Mouse (Mus musculus): ENCODE data around the gene Lgals12. TPM values are rescaled to one million over a fixed set of nuclear protein-coding genes. Genes with fewer than 3 reads are reported as not detected.

Gene Lgals12
- polyA plus RNA-seq, 1 experiment from 2014 or later: 0.07 TPM

- DNase-seq (ENCODE audit: low spot score) (no peak), ATAC-seq (replicated peaks; ENCODE audit: low FRiP score) (no peak)
- WGBS: 88% methylated on average over 5 of the region's 5 CpGs
- Histone ChIP-seq H3K27ac (ENCODE audit: low read depth, low read length) (no peak overlapping the region), H3K4me3 (ENCODE audit: low read depth, low read length) (no peak overlapping the region), H3K4me2 (ENCODE audit: low read depth, low read length, severe bottlenecking) (no peak overlapping the region), H3K4me1 (replicated peaks; ENCODE audit: control insufficient read depth, insufficient read depth, low read length) (no peaks in the 10 kb centered on the region), H3K9ac (ENCODE audit: low read length) (no peak overlapping the region), H3K9me3 (ENCODE audit: control insufficient read depth, low read length) (no peaks in the 10 kb centered on the region), H3K27me3 (ENCODE audit: control insufficient read depth, insufficient read depth, low read length) (no peaks in the 10 kb centered on the region), H3K36me3 (ENCODE audit: control insufficient read depth, insufficient read depth, low read length) (no peaks in the 10 kb centered on the region)
Observed at GRCm38 (mm10) chr19:7569650-7570049, 37.3 kb downstream of the Lgals12 start.

GRCm38 (mm10) chr19:7568364-7568763 is 38.6 kb downstream of the Lgals12 start:
- ATAC-seq (replicated peaks; ENCODE audit: low FRiP score) (no peak), DNase-seq (ENCODE audit: low spot score) (no peak)

GRCm38 (mm10) chr19:7566826-7567225 is 40.2 kb downstream of the Lgals12 start:
- no peaks in the 10 kb centered on the region for H3K9me3 ChIP-seq (ENCODE audit: control insufficient read depth, low read length)
- H3K36me3 ChIP-seq (ENCODE audit: control insufficient read depth, insufficient read depth, low read length): no peaks in the 10 kb centered on the region
- no peak overlapping the region for H3K27ac ChIP-seq (ENCODE audit: low read depth, low read length)
- no peak for ATAC-seq (replicated peaks; ENCODE audit: low FRiP score)
- WGBS: 77% methylated on average over 3 of the region's 3 CpGs
- H3K4me3 ChIP-seq (ENCODE audit: low read depth, low read length): no peak overlapping the region
- H3K27me3 ChIP-seq (ENCODE audit: control insufficient read depth, insufficient read depth, low read length): no peaks in the 10 kb centered on the region
- no peaks in the 10 kb centered on the region for H3K4me1 ChIP-seq (replicated peaks; ENCODE audit: control insufficient read depth, insufficient read depth, low read length)
- no peak overlapping the region for H3K4me2 ChIP-seq (ENCODE audit: low read depth, low read length, severe bottlenecking)
- no peak for DNase-seq (ENCODE audit: low spot score)
- H3K9ac ChIP-seq (ENCODE audit: low read length): no peak overlapping the region

More at GRCm38 (mm10) chr19:7568364-7568763, 38.6 kb downstream of the Lgals12 start:
- H3K36me3 ChIP-seq (ENCODE audit: control insufficient read depth, insufficient read depth, low read length): no peaks in the 10 kb centered on the region
- no peaks in the 10 kb centered on the region for H3K27me3 ChIP-seq (ENCODE audit: control insufficient read depth, insufficient read depth, low read length)
- no peak overlapping the region for H3K4me2 ChIP-seq (ENCODE audit: low read depth, low read length, severe bottlenecking)
- H3K27ac ChIP-seq (ENCODE audit: low read depth, low read length): no peak overlapping the region
- no peak overlapping the region for H3K4me3 ChIP-seq (ENCODE audit: low read depth, low read length)
- WGBS: 65% methylated on average over 3 of the region's 3 CpGs
- no peak overlapping the region for H3K9ac ChIP-seq (ENCODE audit: low read length)
- no peaks in the 10 kb centered on the region for H3K4me1 ChIP-seq (replicated peaks; ENCODE audit: control insufficient read depth, insufficient read depth, low read length)
- no peaks in the 10 kb centered on the region for H3K9me3 ChIP-seq (ENCODE audit: control insufficient read depth, low read length)

DNA sequence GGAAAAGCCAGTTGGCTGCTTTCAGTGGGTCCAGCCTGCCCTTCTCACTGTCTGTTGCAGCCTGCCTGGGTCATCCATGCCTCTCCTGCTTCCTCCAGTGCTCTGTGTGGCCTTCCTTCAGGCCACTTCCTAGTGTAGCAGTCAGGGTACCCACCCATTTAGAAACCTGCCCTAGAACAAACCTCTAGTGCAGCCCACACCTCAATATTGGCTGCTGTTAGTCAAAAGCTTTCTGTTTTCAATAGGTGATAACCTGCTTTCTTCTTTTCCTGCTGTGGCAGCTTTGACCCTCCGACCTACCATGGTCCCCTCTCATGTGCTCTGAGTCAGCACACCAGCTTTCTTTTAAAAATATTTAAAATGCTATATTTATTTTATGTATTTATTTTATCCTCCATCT is 42.5 kb downstream of the Lgals12 start:
- H3K4me3 ChIP-seq (ENCODE audit: low read depth, low read length): no peak overlapping the region
- H3K27me3 ChIP-seq (ENCODE audit: control insufficient read depth, insufficient read depth, low read length): no peaks in the 10 kb centered on the region
- no peaks in the 10 kb centered on the region for H3K9me3 ChIP-seq (ENCODE audit: control insufficient read depth, low read length)
- no peaks in the 10 kb centered on the region for H3K36me3 ChIP-seq (ENCODE audit: control insufficient read depth, insufficient read depth, low read length)
- H3K4me1 ChIP-seq (replicated peaks; ENCODE audit: control insufficient read depth, insufficient read depth, low read length): no peaks in the 10 kb centered on the region
- H3K9ac ChIP-seq (ENCODE audit: low read length): no peak overlapping the region
- H3K4me2 ChIP-seq (ENCODE audit: low read depth, low read length, severe bottlenecking): no peak overlapping the region
- 81% methylated on average over 1 of the region's 1 CpGs for WGBS
- no peak for DNase-seq (ENCODE audit: low spot score)
- no peak overlapping the region for H3K27ac ChIP-seq (ENCODE audit: low read depth, low read length)
- no peak for ATAC-seq (replicated peaks; ENCODE audit: low FRiP score)

GRCm38 (mm10) chr19:7563676-7564075 is 43.3 kb downstream of the Lgals12 start:
- Histone ChIP-seq H3K9me3 (ENCODE audit: control insufficient read depth, low read length) (no peaks in the 10 kb centered on the region), H3K9ac (ENCODE audit: low read length) (no peak overlapping the region), H3K27ac (ENCODE audit: low read depth, low read length) (no peak overlapping the region), H3K36me3 (ENCODE audit: control insufficient read depth, insufficient read depth, low read length) (no peaks in the 10 kb centered on the region), H3K4me1 (replicated peaks; ENCODE audit: control insufficient read depth, insufficient read depth, low read length) (no peaks in the 10 kb centered on the region), H3K4me3 (ENCODE audit: low read depth, low read length) (no peak overlapping the region), H3K4me2 (ENCODE audit: low read depth, low read length, severe bottlenecking) (no peak overlapping the region), H3K27me3 (ENCODE audit: control insufficient read depth, insufficient read depth, low read length) (no peaks in the 10 kb centered on the region)
- ATAC-seq (replicated peaks; ENCODE audit: low FRiP score): no peak
- 82% methylated on average over 2 of the region's 2 CpGs for WGBS
- no peak for DNase-seq (ENCODE audit: low spot score)

DNA sequence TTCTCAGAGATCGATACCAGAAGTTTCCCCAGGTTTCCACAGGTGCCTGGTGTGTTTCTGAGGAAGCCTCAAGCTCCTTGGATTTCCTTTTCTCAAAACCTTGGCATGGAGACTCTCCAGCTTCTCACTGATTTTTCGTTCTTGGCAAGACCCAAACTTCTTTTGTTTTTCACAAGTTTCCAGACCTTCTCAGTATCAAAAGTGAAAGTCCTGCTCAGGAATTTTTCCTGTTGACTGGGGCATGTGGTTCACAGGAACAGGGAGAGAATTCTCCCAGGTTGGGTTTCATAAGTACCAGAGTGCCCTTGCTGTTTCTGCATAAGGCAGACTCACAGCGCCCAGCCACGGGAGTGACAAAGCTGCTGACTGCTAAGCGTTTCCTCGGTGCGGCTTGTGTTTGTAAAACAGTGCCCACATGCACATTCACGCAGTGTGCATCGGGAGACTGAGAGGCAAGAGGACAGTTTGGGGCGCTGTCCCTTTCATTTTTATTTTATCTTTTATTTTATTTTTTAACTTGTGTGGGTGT is 44.3 kb downstream of the Lgals12 start:
- WGBS: 89% methylated on average over 10 of the region's 10 CpGs
- no peak overlapping the region for H3K4me3 ChIP-seq (ENCODE audit: low read depth, low read length)
- H3K27me3 ChIP-seq (ENCODE audit: control insufficient read depth, insufficient read depth, low read length): no peaks in the 10 kb centered on the region
- ATAC-seq (replicated peaks; ENCODE audit: low FRiP score) (no peak), DNase-seq (ENCODE audit: low spot score) (no peak)
- H3K27ac ChIP-seq (ENCODE audit: low read depth, low read length): no peak overlapping the region
- H3K4me1 ChIP-seq (replicated peaks; ENCODE audit: control insufficient read depth, insufficient read depth, low read length): peaks cover 2% of the 10 kb centered on the region; the same call in 1 of the 2 replicates
- H3K36me3 ChIP-seq (ENCODE audit: control insufficient read depth, insufficient read depth, low read length): no peaks in the 10 kb centered on the region
- H3K4me2 ChIP-seq (ENCODE audit: low read depth, low read length, severe bottlenecking): no peak overlapping the region
- H3K9ac ChIP-seq (ENCODE audit: low read length): no peak overlapping the region
- H3K9me3 ChIP-seq (ENCODE audit: control insufficient read depth, low read length): no peaks in the 10 kb centered on the region

GRCm38 (mm10) chr19:7561456-7561855 is 45.5 kb downstream of the Lgals12 start:
- Histone ChIP-seq H3K4me2 (ENCODE audit: low read depth, low read length, severe bottlenecking) (no peak overlapping the region), H3K27ac (ENCODE audit: low read depth, low read length) (no peak overlapping the region), H3K9me3 (ENCODE audit: control insufficient read depth, low read length) (no peaks in the 10 kb centered on the region), H3K9ac (ENCODE audit: low read length) (no peak overlapping the region), H3K27me3 (ENCODE audit: control insufficient read depth, insufficient read depth, low read length) (no peaks in the 10 kb centered on the region), H3K36me3 (ENCODE audit: control insufficient read depth, insufficient read depth, low read length) (no peaks in the 10 kb centered on the region), H3K4me3 (ENCODE audit: low read depth, low read length) (no peak overlapping the region), H3K4me1 (replicated peaks; ENCODE audit: control insufficient read depth, insufficient read depth, low read length) (peaks cover 2% of the 10 kb centered on the region; the same call in 1 of the 2 replicates)
- WGBS: 76% methylated on average over 3 of the region's 3 CpGs
- ATAC-seq (replicated peaks; ENCODE audit: low FRiP score): no peak
- DNase-seq (ENCODE audit: low spot score): no peak

- 83% methylated on average over 4 of the region's 4 CpGs for WGBS
- no peak overlapping the region for H3K27ac ChIP-seq (ENCODE audit: low read depth, low read length)
- no peaks in the 10 kb centered on the region for H3K9me3 ChIP-seq (ENCODE audit: control insufficient read depth, low read length)
- DNase-seq (ENCODE audit: low spot score): no peak
- H3K9ac ChIP-seq (ENCODE audit: low read length): no peak overlapping the region
- H3K4me3 ChIP-seq (ENCODE audit: low read depth, low read length): no peak overlapping the region
- ATAC-seq (replicated peaks; ENCODE audit: low FRiP score): no peak
- no peak overlapping the region for H3K4me2 ChIP-seq (ENCODE audit: low read depth, low read length, severe bottlenecking)
- no peaks in the 10 kb centered on the region for H3K36me3 ChIP-seq (ENCODE audit: control insufficient read depth, insufficient read depth, low read length)
- no peaks in the 10 kb centered on the region for H3K27me3 ChIP-seq (ENCODE audit: control insufficient read depth, insufficient read depth, low read length)
- H3K4me1 ChIP-seq (replicated peaks; ENCODE audit: control insufficient read depth, insufficient read depth, low read length): peaks cover 2% of the 10 kb centered on the region; the same call in 1 of the 2 replicates
Observed at GRCm38 (mm10) chr19:7559986-7560385, 47.0 kb downstream of the Lgals12 start.

DNA sequence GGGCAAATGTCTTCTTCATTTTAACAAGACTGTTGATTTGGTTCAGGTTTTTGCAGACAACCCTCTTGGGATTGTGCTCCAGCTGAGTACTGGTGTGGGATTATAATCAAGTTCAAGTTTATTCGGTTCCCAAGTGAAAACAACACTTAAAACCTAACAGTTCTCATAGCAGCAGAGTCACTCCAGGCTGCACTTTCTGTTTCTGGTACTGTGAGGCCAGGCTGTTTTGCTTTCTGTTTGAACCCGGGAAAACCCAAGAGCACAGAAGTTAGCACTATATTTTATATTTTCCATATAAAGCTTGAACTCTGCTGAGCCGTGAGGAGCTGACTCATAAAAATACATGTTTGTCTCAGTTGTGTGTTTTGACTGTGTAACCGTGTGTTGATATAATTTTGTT is 48.3 kb downstream of the Lgals12 start:
- H3K4me2 ChIP-seq (ENCODE audit: low read depth, low read length, severe bottlenecking): no peak overlapping the region
- H3K4me1 ChIP-seq (replicated peaks; ENCODE audit: control insufficient read depth, insufficient read depth, low read length): peaks cover 2% of the 10 kb centered on the region; the same call in 1 of the 2 replicates
- H3K27me3 ChIP-seq (ENCODE audit: control insufficient read depth, insufficient read depth, low read length): no peaks in the 10 kb centered on the region
- no peak overlapping the region for H3K9ac ChIP-seq (ENCODE audit: low read length)
- H3K4me3 ChIP-seq (ENCODE audit: low read depth, low read length): no peak overlapping the region
- DNase-seq (ENCODE audit: low spot score) (no peak), ATAC-seq (replicated peaks; ENCODE audit: low FRiP score) (no peak)
- H3K36me3 ChIP-seq (ENCODE audit: control insufficient read depth, insufficient read depth, low read length): no peaks in the 10 kb centered on the region
- H3K27ac ChIP-seq (ENCODE audit: low read depth, low read length): no peak overlapping the region
- 84% methylated on average over 4 of the region's 4 CpGs for WGBS
- H3K9me3 ChIP-seq (ENCODE audit: control insufficient read depth, low read length): no peaks in the 10 kb centered on the region
